Mouse (Mus musculus) gastrocnemius, postnatal 4 days (tissue): ENCODE results near the gene Iqsec3. TPM values are rescaled to one million over a fixed set of nuclear protein-coding genes. Genes with fewer than 3 reads are reported as not detected.

Source experiments
- DNase-seq, 2 experiments: peaks; one replicate each; pipeline ENCODE4 v3.0.0; 2021 to 2022; ENCODE audit warnings: low spot score in 2 of 2, mixed read lengths in 2 of 2
- total RNA-seq, 2 experiments: library from RNA; stranded (reverse); gene quantifications; 2 replicates each; pipeline ENCODE4 v1.2.3; 2021

The Iqsec3 gene
- total RNA-seq, 2 experiments from 2014 or later, result 11.2 to 12.4 TPM

GRCm38 (mm10) chr6:121454549-121455494 lies 18.7 kb downstream of the Iqsec3 start:
- DNase-seq, result no peak

GRCm38 (mm10) chr6:121453776-121454175 lies 19.7 kb downstream of the Iqsec3 start:
- DNase-seq, result no peak

- no peak for DNase-seq
These were observed 21.8 kb downstream of the Iqsec3 start for GRCm38 (mm10) chr6:121451703-121452102.

- DNase-seq, result no peak
These were observed 32.7 kb downstream of the Iqsec3 start for GRCm38 (mm10) chr6:121440696-121441220.

GRCm38 (mm10) chr6:121424830-121425229 lies 48.6 kb downstream of the Iqsec3 start:
- DNase-seq, result no peak

- no peak for DNase-seq
These were observed 49.1 kb downstream of the Iqsec3 start for GRCm38 (mm10) chr6:121424403-121424802.

GRCm38 (mm10) chr6:121412558-121413297 lies 60.8 kb downstream of the Iqsec3 start:
- DNase-seq, result no peak

GRCm38 (mm10) chr6:121407571-121408011 lies 65.9 kb downstream of the Iqsec3 start:
- no peak for DNase-seq

- no peak for DNase-seq
These were observed 68.2 kb downstream of the Iqsec3 start for GRCm38 (mm10) chr6:121405311-121405710.

GRCm38 (mm10) chr6:121402661-121403244 lies 70.7 kb downstream of the Iqsec3 start:
- DNase-seq, result no peak

- no peak for DNase-seq
These were observed 71.4 kb downstream of the Iqsec3 start for GRCm38 (mm10) chr6:121401826-121402660.

GRCm38 (mm10) chr6:121401140-121401539 lies 72.3 kb downstream of the Iqsec3 start:
- DNase-seq, result no peak

- DNase-seq, result no peak
These were observed 80.7 kb downstream of the Iqsec3 start for GRCm38 (mm10) chr6:121392610-121393252.

GRCm38 (mm10) chr6:121385397-121385796 lies 88.1 kb downstream of the Iqsec3 start:
- no peak for DNase-seq

- DNase-seq, result no peak
These were observed 91.4 kb downstream of the Iqsec3 start for GRCm38 (mm10) chr6:121382071-121382470.

- DNase-seq, result no peak
These were observed 92.9 kb downstream of the Iqsec3 start for GRCm38 (mm10) chr6:121380576-121380975.

GRCm38 (mm10) chr6:121378256-121378655 lies 95.2 kb downstream of the Iqsec3 start:
- no peak for DNase-seq

GRCm38 (mm10) chr6:121376159-121376558 lies 97.3 kb downstream of the Iqsec3 start:
- no peak for DNase-seq

GRCm38 (mm10) chr6:121371197-121371980 lies 102.1 kb downstream of the Iqsec3 start:
- no peak for DNase-seq
